Mouse (Mus musculus): ENCODE measurements around the gene Cyp2d9.
"Not testable (repeated sequence)": the region's sequence is repeated elsewhere in the genome, so short reads cannot be mapped to it uniquely, and the experiment has no call there.

Cyp2d9 gene

DNA sequence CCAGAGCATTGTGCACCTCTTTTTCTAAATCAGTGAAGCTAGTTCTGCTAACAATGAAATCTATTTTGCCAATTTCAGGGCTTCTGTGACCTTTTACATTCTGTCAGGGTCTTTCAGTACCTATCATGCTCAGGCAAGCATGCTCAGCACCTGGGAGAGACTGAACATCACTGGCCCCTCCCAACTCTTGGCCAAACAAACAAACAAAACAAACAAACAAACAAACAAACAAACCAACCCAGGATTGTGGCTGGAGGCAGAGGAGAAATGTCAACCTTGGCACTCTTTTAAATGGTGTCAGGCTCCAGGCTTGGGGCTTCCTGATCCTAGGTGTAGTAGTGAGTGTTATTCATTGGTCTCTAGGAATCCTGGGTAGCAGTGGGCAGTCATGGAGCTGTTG is at the start of gene Cyp2d9:
Gene Cyp2d9, plus strand, starts transcription at position 301 of the 400 bp plus-strand sequence.
- no peak for DNase-seq (ENCODE audit: low read depth)

GRCm38 (mm10) chr15:82385729-82386128 is 47.5 kb upstream of the Cyp2d9 start:
- DNase-seq (ENCODE audit: low read depth): no peak

DNA sequence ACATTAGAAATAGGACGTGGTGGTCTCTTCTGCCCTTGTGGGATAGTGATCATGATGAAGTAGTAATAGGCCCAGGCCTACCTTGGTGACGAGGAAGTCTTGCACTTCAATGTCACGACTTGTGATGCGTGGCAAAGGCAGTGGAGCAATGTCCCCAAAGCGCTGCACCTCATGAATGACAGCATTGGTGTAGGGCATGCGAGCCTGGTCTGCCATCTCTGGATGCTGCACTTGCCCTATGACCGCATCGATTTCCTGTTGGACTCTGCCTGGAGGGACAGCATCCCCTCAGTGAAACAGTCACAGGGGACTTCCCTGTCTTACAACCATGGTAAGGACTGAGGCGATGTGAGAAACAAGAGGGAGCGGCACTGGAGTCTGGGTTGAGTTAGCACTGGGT is 43.3 kb upstream of the Cyp2d9 start:
- DNase-seq (ENCODE audit: low read depth): not testable (repeated sequence)

DNA sequence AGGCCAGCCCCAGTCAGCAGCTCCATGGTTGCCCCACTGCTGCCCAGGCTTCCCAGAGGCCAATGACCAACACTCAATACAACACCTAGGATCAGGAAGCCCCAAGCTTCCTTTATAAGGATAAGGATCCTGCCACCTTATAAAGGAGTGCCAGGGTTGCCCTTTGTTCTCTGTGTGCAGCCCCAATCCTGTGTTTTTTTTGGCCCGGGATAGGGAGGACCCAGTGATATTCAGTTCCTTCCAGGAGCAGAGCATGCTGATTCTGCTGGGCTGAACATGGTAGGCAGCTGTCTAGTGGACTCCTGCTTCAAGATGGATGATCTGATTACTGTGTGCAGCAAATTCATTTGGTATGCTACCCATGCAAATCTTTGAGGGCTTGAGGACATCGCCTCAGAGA is 39.3 kb upstream of the Cyp2d9 start, which contains the start of gene Cyp2d11:
Gene Cyp2d11, minus strand, starts transcription at position 101 of the 400 bp plus-strand sequence.
- DNase-seq (ENCODE audit: low read depth): not testable (repeated sequence)

- not testable (repeated sequence) for DNase-seq (ENCODE audit: low read depth)
These were observed 37.3 kb upstream of the Cyp2d9 start for GRCm38 (mm10) chr15:82395955-82396354.

- DNase-seq (ENCODE audit: low read depth): no peak
These were observed 31.7 kb upstream of the Cyp2d9 start for GRCm38 (mm10) chr15:82401516-82401915.

DNA sequence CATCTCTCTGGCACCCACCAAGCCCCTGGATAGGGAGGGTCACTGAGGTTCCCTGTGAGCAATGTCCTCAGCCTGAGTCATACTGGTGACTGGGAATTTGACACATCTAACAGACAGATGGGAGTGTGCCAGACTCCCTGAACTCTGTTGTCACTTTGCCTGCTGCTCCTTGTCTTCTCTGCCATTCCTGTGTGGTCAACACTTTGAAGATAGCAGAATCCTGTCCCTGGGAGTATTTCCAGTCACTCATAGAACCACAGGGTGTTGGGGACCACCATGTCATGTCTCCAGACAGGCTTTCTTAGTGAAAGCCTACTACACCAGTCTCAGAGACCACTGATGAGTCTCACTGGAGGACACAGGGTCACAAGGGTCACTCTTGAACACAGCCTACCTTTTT is 31.1 kb upstream of the Cyp2d9 start:
- DNase-seq (ENCODE audit: low read depth): no peak

DNA sequence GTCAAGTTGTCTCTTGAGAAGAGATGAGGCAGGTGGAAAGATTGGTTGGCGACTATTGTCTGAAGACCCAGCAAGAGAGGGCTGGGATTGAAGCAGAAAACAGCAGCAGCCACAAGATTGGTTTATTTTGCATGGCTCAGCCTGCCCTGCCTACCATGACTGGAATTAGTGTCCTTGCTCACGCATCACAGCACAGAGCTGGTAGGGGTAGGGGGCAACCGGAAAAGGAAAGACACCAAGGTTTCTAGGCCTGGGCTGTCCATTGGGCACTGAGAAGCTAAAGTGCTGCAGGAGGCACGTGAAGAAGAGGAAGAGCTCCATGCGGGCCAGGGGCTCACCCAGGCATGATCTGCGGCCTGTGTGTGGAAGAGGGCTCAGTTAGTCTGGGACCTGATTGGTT is 30.5 kb upstream of the Cyp2d9 start:
- DNase-seq (ENCODE audit: low read depth): no peak

GRCm38 (mm10) chr15:82403606-82404005 is 29.6 kb upstream of the Cyp2d9 start:
- DNase-seq (ENCODE audit: low read depth): no peak

DNA sequence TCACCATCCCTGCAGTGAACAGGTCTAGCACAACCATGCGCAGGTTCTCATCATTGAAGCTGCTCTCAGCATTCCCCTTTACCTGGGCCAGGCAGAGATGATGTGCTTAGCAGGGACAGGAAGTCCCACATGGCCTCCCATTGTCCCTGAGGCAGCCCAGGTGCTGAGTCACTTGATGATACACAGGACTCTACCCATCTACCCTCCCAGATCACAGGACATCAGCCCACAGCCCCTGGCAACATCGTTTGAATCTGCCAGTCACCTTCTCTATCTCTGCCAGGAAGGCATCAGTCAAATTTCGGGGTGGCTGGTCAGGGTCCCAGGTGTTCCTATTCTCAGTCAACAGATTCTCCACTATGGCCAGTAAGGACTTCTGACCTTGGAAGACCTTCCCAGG is 29.1 kb upstream of the Cyp2d9 start:
- no peak for DNase-seq (ENCODE audit: low read depth)

DNA sequence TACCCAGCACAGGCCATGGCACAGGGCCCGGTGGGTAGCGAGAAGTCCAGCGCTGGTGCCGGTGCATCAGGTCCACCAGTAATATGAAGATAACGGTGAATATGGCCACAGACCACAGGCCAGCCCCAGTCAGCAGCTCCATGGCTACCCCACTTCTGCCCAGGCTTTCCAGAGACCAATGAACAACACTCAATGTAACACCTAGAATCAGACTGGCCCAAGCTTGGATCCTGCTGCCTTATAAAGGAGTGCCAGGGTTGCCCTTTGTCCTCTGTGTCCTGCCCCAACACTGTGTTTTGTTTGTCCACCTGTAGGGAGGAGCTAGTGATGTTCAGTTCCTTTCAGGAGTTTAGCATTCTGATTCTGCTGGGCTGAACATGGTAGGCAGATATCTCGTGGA is 26.3 kb upstream of the Cyp2d9 start, which contains the start of gene Cyp2d10:
Gene Cyp2d10, minus strand, starts transcription at position 215 of the 400 bp plus-strand sequence.
- no peak for DNase-seq (ENCODE audit: low read depth)

DNA sequence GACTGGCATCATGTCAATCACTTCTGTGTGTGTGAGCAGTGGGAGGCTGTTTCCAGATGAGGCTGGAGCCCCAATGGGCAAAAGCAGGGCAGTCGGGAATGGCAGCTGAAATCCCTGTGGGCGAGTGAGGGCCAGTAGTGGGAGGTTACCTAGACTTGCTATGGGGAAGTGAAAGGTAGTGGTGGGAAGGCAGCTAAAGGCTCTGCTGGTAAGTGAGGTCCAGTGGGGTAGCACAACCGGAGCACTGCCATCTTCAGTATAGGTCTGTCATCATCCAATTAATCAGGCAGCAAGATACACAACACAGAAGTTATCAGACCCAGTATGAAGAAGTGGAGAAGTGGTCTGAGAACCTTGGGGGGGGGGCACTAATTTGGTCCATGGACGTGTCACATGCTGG is 25.7 kb upstream of the Cyp2d9 start:
- DNase-seq (ENCODE audit: low read depth): no peak

GRCm38 (mm10) chr15:82416797-82417789 is 16.1 kb upstream of the Cyp2d9 start:
- DNase-seq (ENCODE audit: low read depth): peak; percentile 78

GRCm38 (mm10) chr15:82418616-82419015 is 14.6 kb upstream of the Cyp2d9 start:
- no peak for DNase-seq (ENCODE audit: low read depth)

DNA sequence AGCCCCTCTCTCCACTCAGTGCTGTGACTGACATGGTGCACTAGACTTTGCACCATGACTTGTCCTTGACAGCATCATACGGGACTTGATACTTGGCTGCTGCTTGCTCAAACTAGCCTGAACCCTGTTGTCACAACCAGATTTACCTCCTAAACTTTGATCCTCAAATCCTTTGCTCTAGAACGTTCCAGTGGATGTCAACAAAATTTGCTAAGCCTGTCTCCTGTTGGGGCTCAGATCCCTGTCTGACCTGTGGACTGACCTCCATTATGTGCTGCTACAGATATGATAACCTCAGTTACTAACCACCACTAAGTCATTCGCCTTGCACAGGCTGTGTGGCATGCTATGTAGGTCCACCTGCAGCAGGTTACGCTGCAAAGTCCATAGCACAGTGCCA is 10.3 kb upstream of the Cyp2d9 start:
- DNase-seq (ENCODE audit: low read depth): no peak

DNA sequence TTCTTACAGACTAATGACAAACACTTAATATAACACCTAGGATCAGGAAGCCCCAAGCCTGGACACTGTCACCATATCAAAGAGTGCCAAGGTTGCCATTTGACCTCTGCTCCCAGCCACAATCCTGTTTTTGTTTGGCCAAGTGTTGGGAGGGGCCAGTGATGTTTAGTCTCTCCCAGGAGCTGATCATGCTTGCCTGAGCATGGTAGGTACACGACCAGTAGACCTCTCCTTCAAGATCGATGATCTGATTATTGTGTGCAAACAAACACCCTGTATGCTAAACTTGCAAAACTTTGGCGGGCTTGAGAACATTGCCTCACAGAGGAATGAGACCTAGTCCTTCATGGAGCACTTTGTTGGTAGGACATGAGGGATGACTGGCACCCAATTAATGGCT is 9.8 kb upstream of the Cyp2d9 start:
- DNase-seq (ENCODE audit: low read depth): no peak

GRCm38 (mm10) chr15:82433621-82434020 is 384 bp downstream of the Cyp2d9 start:
- no peak for DNase-seq (ENCODE audit: low read depth)

DNA sequence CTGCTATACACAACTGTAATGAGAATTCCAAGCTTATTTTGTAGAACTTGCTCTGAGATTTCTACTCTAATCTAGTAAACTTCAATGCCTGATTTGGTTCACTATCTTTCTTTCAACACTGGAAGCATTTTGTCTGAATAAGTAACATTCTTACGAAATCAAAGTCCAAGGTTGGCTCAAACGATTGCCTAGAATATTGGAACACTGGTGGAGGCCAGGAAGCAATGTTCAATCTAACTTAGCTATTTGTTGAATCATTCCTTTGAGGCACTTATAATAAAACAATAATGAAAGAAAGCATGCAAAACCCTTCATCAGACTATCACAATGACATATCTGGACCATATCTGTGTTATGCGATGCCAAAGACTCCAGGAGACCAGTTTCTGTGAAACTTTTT is 1.3 kb downstream of the Cyp2d9 start:
- no peak for DNase-seq (ENCODE audit: low read depth)

GRCm38 (mm10) chr15:82435011-82435410 is 1.8 kb downstream of the Cyp2d9 start:
- no peak for DNase-seq (ENCODE audit: low read depth)

GRCm38 (mm10) chr15:82435606-82436005 is 2.4 kb downstream of the Cyp2d9 start:
- DNase-seq (ENCODE audit: low read depth): no peak

DNA sequence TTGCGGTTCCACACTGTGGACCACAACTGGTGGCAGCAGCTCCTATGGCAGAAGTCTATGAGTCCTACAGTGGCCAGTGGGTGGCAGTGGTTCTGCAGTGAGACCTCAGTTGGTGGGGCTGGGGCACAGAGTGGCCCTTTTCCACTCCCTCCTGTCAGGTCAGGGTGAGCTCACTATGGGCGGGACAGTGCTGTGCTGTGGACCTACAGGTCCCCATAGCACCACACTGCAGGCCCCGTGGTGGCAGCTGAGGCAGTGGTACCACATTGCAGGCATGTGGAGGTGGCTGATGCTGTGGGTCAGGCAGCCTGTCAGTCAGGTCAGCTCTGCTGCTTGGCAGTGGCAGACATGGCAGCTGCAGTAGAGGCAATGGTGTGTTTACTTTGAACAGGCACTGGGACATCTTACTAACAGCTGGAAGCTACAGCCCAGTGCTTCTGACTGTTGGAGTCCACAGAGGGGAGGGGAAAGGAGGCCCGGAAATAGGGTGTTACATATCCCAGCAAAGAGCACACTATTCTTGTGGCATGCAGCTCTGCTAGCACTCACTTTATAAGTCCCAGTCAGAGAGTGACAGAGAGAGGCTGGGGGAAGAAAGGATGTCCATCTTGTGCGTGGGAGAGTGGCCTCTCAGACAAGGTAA is 4.9 kb downstream of the Cyp2d9 start:
- DNase-seq (ENCODE audit: low read depth): peak; percentile 6

DNA sequence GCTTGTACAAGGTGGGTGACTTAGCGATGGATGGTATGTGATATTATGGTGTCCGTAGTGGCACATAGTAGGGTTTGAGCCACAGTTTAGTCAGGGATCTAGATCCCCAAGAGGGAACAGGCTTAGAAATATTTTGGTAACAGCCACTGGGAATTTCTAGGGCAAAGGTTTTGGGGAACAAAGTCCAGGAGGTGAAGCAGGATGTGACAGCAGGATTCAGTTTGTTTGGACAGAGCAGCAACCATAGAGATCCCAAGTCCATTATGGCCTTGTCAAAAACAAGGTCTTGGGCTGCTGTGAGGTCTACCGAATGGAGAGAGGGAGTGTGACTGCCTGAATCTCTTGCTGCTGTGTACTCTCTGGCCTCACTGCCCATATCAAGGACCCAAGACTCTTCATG is 10.4 kb downstream of the Cyp2d9 start:
- DNase-seq (ENCODE audit: low read depth): no peak

DNA sequence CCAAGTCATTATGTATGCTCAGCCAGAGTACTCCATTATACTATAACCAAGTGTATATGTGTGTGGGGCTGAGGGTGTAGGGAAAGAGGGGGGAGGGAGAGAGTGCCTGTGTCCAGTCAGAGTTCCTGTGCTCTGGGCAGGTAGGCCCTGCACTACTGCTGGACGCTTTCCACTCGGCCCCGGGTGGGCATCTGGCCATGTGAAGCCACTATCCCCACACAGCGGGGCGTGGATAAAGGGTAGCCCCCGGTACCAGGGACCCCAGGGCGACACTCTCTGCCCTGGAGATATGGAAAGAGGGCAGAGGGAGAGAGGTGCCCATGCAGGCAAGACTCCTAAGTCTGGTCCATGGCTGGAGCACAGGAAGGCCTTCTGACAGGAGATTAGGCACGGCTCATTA is 12.0 kb downstream of the Cyp2d9 start:
- no peak for DNase-seq (ENCODE audit: low read depth)

Data from 416B (cell line).